Mouse (Mus musculus) liver, postnatal 0 days (tissue): ENCODE measurements around the gene Itpr2.

Experiments used
- CTCF ChIP-seq: sonication (generic); IDR thresholded peaks from 2 replicates; pipeline ENCODE4 v1.5.1; 2016; ENCODE audit warnings: antibody characterized with exemption, low read depth
- EP300 ChIP-seq: IDR thresholded peaks from 2 replicates; pipeline ENCODE4 v1.6.1; 2016; ENCODE audit warnings: antibody characterized with exemption, low read depth, mild to moderate bottlenecking

DNA sequence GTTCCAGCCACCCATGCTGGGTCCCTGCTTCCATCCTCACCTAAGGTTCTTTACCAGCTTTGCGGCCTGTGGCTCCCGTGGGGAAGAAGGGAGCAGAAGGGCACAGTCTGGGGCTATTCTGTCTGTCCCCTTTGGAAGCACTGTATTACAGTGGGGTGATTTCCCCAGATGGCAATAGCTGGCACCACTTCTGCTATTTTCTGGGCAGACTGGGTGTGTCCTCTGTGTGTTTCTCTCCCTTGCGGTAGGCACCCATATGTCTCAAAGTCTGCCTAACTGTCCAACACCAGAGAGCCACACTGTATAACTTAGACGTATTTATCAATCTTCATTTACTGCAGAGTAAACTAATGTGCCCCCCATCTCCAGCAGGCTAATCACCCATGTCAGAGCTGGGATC, 388.9 kb downstream of the Itpr2 start:
- TF ChIP-seq CTCF (no peak), EP300 (no peak)
